Mouse (Mus musculus) urinary bladder, postnatal 36 days (tissue): ENCODE results near the gene Flnb.

ENCODE experiments used
- DNase-seq, 2 experiments: peaks; one replicate each; pipeline ENCODE4 v3.0.0; 2022; ENCODE audit warnings: low spot score in 2 of 2, mixed read lengths in 1 of 2

Flnb gene

DNA sequence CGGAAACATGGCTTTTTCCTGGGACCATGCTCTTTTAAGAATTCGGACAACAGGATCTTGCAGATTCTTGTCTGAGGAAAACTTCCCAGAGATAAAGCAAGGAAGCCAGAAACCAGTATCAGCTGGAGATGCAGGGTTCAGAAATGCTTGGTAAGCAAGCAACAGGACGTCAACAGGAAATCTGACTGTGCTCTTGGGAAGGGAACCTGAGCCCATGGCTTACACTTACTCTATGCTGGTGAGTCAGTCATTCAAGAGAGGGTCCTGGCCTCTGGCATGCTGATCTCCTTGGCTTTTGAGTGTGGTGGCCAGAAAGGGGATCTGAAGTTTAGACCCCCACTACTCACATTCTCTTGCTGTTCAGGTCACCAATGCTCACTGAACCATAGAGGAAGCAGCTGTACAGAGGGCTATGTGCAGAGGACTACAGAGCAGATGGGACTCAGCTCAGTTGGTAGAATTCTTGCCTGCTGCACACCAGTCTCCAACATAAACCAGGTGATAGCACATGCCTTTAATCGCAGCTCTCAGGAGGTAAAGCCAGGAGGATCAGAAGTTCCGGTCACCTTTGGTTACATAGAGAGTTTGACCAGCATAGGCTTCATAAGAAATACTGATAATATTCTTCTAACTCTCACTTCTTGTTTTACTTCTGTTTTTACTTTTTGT lies 173.5 kb downstream of the Flnb start:
- no peak for DNase-seq

DNA sequence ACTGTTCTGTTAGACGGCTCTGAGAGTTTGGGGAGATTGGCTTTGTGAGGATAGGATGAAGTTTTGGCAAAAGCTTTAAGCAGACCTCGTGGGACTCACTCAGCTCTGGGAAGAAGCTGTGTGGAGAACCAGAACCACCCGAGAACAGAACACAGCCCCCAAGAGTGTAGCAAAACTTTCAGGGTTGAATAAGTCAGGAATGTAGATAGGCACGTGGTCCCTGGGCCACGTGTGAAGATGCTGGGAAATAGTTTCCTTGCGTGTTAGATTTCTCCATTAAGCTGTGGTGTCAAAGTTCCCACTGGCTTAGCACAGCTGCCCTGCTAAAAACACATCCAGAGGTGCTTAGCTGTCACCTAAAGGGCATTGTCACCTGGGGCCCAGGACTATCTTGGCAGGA lies 174.4 kb downstream of the Flnb start:
- no peak for DNase-seq

DNA sequence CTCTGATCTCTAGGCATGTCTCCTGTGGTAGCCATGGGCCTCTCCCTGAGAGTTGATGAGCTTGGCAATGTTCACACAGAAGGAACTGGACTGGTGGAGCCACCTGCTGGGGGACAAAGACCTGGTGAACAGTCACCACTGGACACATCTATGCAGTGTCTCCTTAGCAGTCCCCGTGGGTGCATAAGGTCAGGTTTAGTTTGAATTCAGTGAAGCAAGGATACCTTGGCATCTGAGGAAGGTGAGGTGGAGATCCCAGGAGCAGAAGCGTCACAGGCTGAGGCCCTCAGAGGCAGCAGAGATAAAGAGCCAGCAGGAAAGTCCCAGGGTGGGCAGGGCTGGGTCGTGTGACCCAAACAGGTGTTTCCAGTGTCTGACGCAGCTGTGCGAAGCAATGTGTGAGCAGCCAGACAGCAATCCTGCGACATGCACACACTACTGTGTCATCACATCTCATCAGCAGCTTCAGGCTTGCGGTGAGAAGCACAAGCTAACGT lies 176.6 kb downstream of the Flnb start, which contains the start of gene Dnase1l3:
Gene Dnase1l3 (minus strand): TSS at position 303 of the 497 bp plus-strand sequence.
- peak; percentile 33 to 37 for DNase-seq

DNA sequence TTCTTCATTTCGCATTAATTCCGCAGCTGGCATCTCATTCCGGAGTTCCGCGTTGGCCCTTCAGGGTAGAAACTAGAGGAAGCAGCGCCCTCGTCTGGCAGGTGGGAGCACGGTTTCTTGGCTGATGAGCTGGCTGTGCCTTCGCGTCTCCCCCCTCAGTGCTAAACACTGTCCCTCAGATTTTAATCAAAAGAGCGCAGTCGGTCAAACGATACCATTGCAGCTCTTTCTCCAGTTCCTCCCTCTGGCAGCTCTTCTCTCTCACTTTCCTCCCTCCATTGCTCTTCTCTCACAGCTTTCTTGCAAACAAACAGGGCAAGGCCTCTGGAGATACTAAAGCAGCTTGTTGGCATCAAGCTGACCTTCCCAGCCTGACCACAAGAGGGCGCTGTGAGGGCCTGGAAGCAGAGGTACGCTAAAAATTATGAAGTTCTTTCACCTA lies 179.5 kb downstream of the Flnb start:
- DNase-seq = peak; percentile 85 to 88

DNA sequence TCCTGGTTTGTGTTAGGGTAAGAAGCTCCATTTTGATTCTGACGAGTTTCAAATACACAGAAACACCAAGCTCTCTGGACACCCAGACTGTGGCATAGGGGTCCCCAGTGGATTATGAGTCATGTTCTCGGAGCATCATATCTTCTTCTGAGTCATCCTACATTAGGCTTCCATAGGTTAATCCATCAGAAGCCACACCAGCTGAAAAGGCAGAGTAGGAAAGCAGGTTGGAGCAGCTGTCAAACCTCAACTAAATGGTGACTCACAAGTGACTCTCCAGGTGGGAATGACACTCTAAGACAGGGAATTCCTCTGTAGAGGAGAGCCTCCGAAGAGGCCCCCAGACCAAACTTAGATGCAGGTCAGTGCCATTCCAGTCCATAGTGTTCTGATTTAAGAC lies 181.3 kb downstream of the Flnb start:
- DNase-seq = no peak

DNA sequence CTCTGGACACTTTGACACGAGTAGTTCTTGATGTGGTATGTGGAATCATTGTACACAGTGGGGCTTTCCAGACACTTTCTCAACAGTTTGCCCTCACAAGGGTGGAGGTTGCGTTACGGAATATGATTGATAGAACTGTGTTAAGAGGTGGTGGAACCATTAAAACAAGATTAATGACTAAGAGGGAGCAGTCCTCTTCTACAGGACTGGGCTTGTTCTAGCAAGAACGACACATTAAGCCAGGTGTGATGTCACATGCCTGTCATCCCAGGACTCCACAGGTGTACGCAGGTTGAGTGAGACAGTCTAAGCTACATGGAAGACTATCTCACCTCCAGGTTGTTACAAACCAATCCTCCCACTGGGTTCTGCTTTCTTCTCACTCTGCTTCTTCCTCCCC lies 181.7 kb downstream of the Flnb start:
- DNase-seq = no peak

DNA sequence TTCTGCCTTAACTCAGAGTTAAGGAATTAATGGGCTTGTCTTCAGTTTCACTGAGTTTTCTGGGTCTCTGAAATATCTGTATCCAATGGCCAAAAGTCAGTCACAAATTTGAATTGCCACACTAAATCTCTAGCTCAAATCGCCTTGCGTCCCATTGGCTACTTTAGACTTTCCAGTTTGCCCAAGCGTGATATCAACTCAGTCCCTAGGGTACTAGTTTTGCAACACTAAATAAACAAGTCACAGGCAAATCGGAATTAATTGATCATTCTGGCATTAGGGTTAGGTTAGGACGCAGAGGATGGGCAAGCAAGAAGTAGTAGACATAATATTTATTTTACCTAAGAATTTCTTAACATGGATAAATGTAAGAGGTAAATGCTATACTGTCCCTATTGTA lies 182.5 kb downstream of the Flnb start:
- DNase-seq = no peak
